Mouse (Mus musculus) megakaryocyte, embryonic 14.5 days (primary cell): Measurements from ENCODE around the gene Psap.

Source experiments
- FLI1 ChIP-seq: IDR thresholded peaks from 2 replicates; pipeline ENCODE4 v1.6.1; 2012; ENCODE audit warnings: low read length, inconsistent platforms, mixed read lengths
- GATA1 ChIP-seq: IDR thresholded peaks from 3 replicates; pipeline ENCODE4 v1.6.1; 2012; ENCODE audit warnings: mixed read lengths, low read length, inconsistent platforms, borderline replicate concordance

DNA sequence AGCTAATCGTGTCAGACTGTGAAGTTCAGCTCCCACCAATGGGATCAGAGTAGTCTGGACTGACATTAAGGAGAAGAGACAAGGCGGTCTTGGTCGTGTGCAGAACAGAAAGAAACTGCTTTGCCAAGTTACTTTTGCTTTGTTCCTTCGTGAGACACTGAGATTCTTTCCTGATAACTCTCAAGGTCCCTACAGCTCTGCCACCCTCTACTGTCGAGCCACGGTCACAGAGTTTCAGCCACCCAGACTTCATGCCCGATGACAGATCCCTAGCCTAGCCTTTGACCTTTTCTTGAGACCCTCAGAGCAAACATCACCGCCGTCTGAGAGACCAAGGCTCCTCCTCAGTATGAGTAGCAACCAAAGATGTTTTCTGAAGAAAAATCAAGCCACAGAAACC, 43.4 kb upstream of the Psap start:
- no peak for TF ChIP-seq GATA1
- no peak for TF ChIP-seq FLI1
